Comparison of ENCODE assay signal across 8 mouse cellular contexts in the genomic region with DNA sequence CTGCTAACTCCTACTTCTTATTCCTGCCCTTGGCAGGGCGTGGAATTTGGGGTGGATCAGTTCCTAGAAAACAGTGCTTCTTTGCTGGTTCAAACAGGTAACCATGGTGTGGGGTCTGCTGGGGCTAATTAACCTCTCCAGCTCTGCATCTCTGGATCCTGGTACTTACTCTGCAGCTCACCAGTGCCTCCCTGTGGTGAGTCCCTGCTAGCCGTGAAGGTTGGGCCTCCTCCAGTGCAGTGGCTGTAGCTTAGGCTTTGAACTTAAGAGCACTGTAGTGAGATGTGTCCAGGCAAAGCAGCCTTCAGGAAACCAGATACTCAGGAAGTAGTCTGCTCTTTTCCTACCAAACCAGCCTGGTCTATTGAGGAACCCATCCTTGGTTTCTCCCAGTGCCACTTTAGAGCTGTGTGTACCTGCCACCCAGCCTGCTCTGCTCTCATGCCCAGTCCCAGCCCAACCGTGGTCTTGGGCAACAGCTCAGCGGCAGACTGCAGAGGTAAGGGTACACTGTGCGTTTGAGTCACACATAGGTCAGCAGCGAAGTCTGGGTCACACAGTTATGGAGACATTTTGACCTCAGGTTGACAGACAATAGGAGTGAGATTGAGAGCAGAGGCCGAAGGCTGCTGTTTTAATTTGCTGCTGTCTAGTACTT.
DNase-seq lines count a peak whose midpoint lies in the region; ATAC-seq and TF ChIP-seq lines count a peak whose summit lies in the region.

No protein-coding gene starts in this region.

- H3K4me3 ChIP-seq in E14TG2a.4 (replicated peaks; ENCODE audit: low read length): no peak overlapping the region
- H3K4me3 ChIP-seq in forebrain, embryonic 14.5 days (ENCODE audit: low read depth, low read length): no peak overlapping the region
- no peak overlapping the region for H3K4me3 ChIP-seq in layer of hippocampus, adult 2 months
- no peak overlapping the region for H3K4me3 ChIP-seq in lung, adult 2 months (replicated peaks; ENCODE audit: extremely low read depth, low read depth, low read length)
- H3K4me3 ChIP-seq in thymus, adult 2 months (ENCODE audit: control insufficient read depth, insufficient read depth, low read length): no peak overlapping the region

- H3K27ac ChIP-seq in forebrain, embryonic 14.5 days (ENCODE audit: low read depth, low read length): no peak overlapping the region
- no peak overlapping the region for H3K27ac ChIP-seq in layer of hippocampus, adult 2 months
- no peak overlapping the region for H3K27ac ChIP-seq in thymus, adult 2 months (ENCODE audit: control insufficient read depth, insufficient read depth, low read length)

- 70% methylated on average over 7 of the region's 7 CpGs for WGBS in forebrain, embryonic 14.5 days
- WGBS in lung, adult 2 months: 66% methylated on average over 7 of the region's 7 CpGs
- WGBS in thymus, adult 2 months: 71% methylated on average over 7 of the region's 7 CpGs

- peak; percentile 74 for TF ChIP-seq CTCF in E14TG2a.4 (conservative IDR thresholded peaks at IDR 0.05; ENCODE audit: low read length)
- TF ChIP-seq CTCF in layer of hippocampus, adult 2 months (conservative IDR thresholded peaks at IDR 0.05): peak; percentile 95
- peak; percentile 91 for TF ChIP-seq CTCF in lung, adult 2 months (IDR thresholded peaks at IDR 0.05; ENCODE audit: insufficient read depth, low read length)
- peak; percentile 86 for TF ChIP-seq CTCF in thymus, adult 2 months (IDR thresholded peaks at IDR 0.05; ENCODE audit: borderline replicate concordance, control insufficient read depth, extremely low read depth, insufficient read depth, low read length, poor library complexity)

- H3K4me1 ChIP-seq in E14TG2a.4 (replicated peaks; ENCODE audit: low read depth, low read length): 0 out of 2 replicates have a peak, but pooled peaks cover 3% of the 10 kb centered on the region
- no peaks in the 10 kb centered on the region for H3K4me1 ChIP-seq in forebrain, embryonic 14.5 days (ENCODE audit: control insufficient read depth, insufficient read depth, low read length)
- H3K4me1 ChIP-seq in lung, adult 2 months (ENCODE audit: control insufficient read depth, insufficient read depth, low read length): peaks cover 11% of the 10 kb centered on the region
- no peaks in the 10 kb centered on the region for H3K4me1 ChIP-seq in thymus, adult 2 months (replicated peaks; ENCODE audit: control insufficient read depth, insufficient read depth, low read length)

- no peaks in the 10 kb centered on the region for H3K36me3 ChIP-seq in E14TG2a.4 (ENCODE audit: insufficient read depth, low read length)
- no peaks in the 10 kb centered on the region for H3K36me3 ChIP-seq in forebrain, embryonic 14.5 days (ENCODE audit: control insufficient read depth, insufficient read depth, low read length)
- H3K36me3 ChIP-seq in thymus, adult 2 months (ENCODE audit: control insufficient read depth, insufficient read depth, low read length): no peaks in the 10 kb centered on the region

- H3K4me2 ChIP-seq in forebrain, embryonic 14.5 days (ENCODE audit: low read length): no peak overlapping the region

- H3K9ac ChIP-seq in forebrain, embryonic 14.5 days (ENCODE audit: low read length): no peak overlapping the region

- peak; percentile 68; the same call in 1 of the 2 replicates for ATAC-seq in forebrain, embryonic 14.5 days
- ATAC-seq in hematopoietic stem cell, adult 5-6 weeks (replicated peaks in 1 of 2; ENCODE audit: insufficient read depth in 1 of 2, low FRiP score in 2 of 2, low TSS enrichment in 1 of 2, low read depth in 1 of 2, poor library complexity in 2 of 2, severe bottlenecking in 2 of 2): peak; percentile 81 to 88

- DNase-seq in c-Kit-positive CD71-positive TER-119-negative erythroid progenitor cells, embryonic 14.5 days (ENCODE audit: low read depth): peak; percentile 10
- DNase-seq in forebrain, embryonic 14.5 days (ENCODE audit: low spot score): peak; percentile 70
- peak; percentile 56 to 85 for DNase-seq in layer of hippocampus, adult 2 months (ENCODE audit: low spot score in 2 of 2)
- peak; percentile 79 for DNase-seq in lung, adult 2 months
- peak; percentile 34 for DNase-seq in ovary, adult 18-20 months (ENCODE audit: low spot score)
- DNase-seq in thymus, adult 2 months: peak; percentile 88

- TF ChIP-seq POLR2A in lung, adult 2 months (IDR thresholded peaks at IDR 0.05; ENCODE audit: borderline replicate concordance, extremely low read depth, low read depth, low read length): no peak
- no peak for TF ChIP-seq POLR2A in thymus, adult 2 months (IDR thresholded peaks at IDR 0.05; ENCODE audit: control insufficient read depth, extremely low read depth, insufficient read depth, low read length, poor library complexity)

- H3K27me3 ChIP-seq in E14TG2a.4 (ENCODE audit: insufficient read depth, low read length): no peaks in the 10 kb centered on the region
- H3K27me3 ChIP-seq in forebrain, embryonic 14.5 days (replicated peaks; ENCODE audit: control insufficient read depth, insufficient read depth, low read length): no peaks in the 10 kb centered on the region
- no peaks in the 10 kb centered on the region for H3K27me3 ChIP-seq in thymus, adult 2 months (ENCODE audit: control insufficient read depth, insufficient read depth, low read length)

- peaks cover 10% of the 10 kb centered on the region for H3K9me3 ChIP-seq in E14TG2a.4 (ENCODE audit: low read length)
- H3K9me3 ChIP-seq in forebrain, embryonic 14.5 days (replicated peaks; ENCODE audit: control insufficient read depth, low read length): no peaks in the 10 kb centered on the region

Comparison
In these comparisons a context has a peak if more than half of its experiments do, and no peak if none do; other contexts are left out.
1. DNase-seq: peak in every context shown above with its lines; median percentile 88 in thymus, adult 2 months; 79 in lung, adult 2 months; 70 in layer of hippocampus, adult 2 months; 70 in forebrain, embryonic 14.5 days; 34 in ovary, adult 18-20 months; 10 in c-Kit-positive CD71-positive TER-119-negative erythroid progenitor cells, embryonic 14.5 days.